Mouse (Mus musculus): Measurements from ENCODE around the gene Chst1. TPM values are rescaled to one million over a fixed set of nuclear protein-coding genes. Genes with fewer than 3 reads are reported as not detected.

Gene Chst1
- polyA plus RNA-seq, 1 experiment: 57.7 TPM

GRCm38 (mm10) chr2:92662534-92663068 is 63.1 kb downstream of the Chst1 start:
- Histone ChIP-seq H3K27ac (ENCODE audit: insufficient read depth, low read length) (no peak overlapping the region), H3K27me3 (ENCODE audit: control insufficient read depth, insufficient read depth, low read length) (no peaks in the 10 kb centered on the region), H3K4me1 (ENCODE audit: control insufficient read depth, insufficient read depth, low read length) (no peaks in the 10 kb centered on the region), H3K4me3 (replicated peaks; ENCODE audit: insufficient read depth, low read depth, low read length) (no peak overlapping the region)
- 92% methylated on average over 6 of the region's 6 CpGs for WGBS
- no peak for DNase-seq
- TF ChIP-seq CTCF (IDR thresholded peaks at IDR 0.05; ENCODE audit: borderline replicate concordance, insufficient read depth, low read depth, low read length): no peak
- no peak for TF ChIP-seq POLR2A (IDR thresholded peaks at IDR 0.05; ENCODE audit: borderline replicate concordance, insufficient read depth, low read length)

Other genes starting within 250 kb of the Chst1 start
- gene Pex16, start 225.0 kb upstream of the Chst1 start, polyA plus RNA-seq (2012; rRNA removed): 60.7 and 63.5 TPM in 2 replicates
- gene Large2, start 224.8 kb upstream of the Chst1 start, polyA plus RNA-seq (2012; rRNA removed): 0.62 and 1.4 TPM in 2 replicates
- 6.4 and 6.9 TPM in 2 replicates for gene 1700029I15Rik, start 217.2 kb upstream of the Chst1 start, polyA plus RNA-seq (2012; rRNA removed)
- 349 TPM in 2 replicates for gene Mapk8ip1, start 198.4 kb upstream of the Chst1 start, polyA plus RNA-seq (2012; rRNA removed)
- gene Cry2, start 165.7 kb upstream of the Chst1 start, polyA plus RNA-seq (2012; rRNA removed): 79.4 and 81.8 TPM in 2 replicates
- gene Slc35c1, start 139.2 kb upstream of the Chst1 start, polyA plus RNA-seq (2012; rRNA removed): 16.2 and 17.4 TPM in 2 replicates